Mouse (Mus musculus): Measurements from ENCODE around the gene Polr2f.

Polr2f gene

GRCm38 (mm10) chr15:79162301-79162700 lies 21.5 kb downstream of the Polr2f start:
- DNase-seq, result no peak

GRCm38 (mm10) chr15:79162822-79163221 lies 22.0 kb downstream of the Polr2f start:
- peak in 1 of 2 experiments; percentile 32 for DNase-seq

- no peak for DNase-seq
Measured at GRCm38 (mm10) chr15:79164251-79164650, 23.4 kb downstream of the Polr2f start.

GRCm38 (mm10) chr15:79165140-79165539 lies 24.3 kb downstream of the Polr2f start, which contains the start of gene Sox10:
Gene Sox10, minus strand, starts transcription at chr15:79165240.
- DNase-seq, result no peak

GRCm38 (mm10) chr15:79166712-79167111 lies 25.9 kb downstream of the Polr2f start:
- DNase-seq, result peak; percentile 56 to 61

- DNase-seq, result no peak
Measured at GRCm38 (mm10) chr15:79176905-79177304, 36.1 kb downstream of the Polr2f start.

GRCm38 (mm10) chr15:79185213-79185612 lies 44.4 kb downstream of the Polr2f start:
- no peak for DNase-seq

GRCm38 (mm10) chr15:79187819-79188218 lies 47.0 kb downstream of the Polr2f start:
- DNase-seq, result no peak

GRCm38 (mm10) chr15:79191426-79191825 lies 50.6 kb downstream of the Polr2f start:
- no peak for DNase-seq

- peak in 1 of 2 experiments; percentile 37 for DNase-seq
Measured at GRCm38 (mm10) chr15:79192450-79192849, 51.6 kb downstream of the Polr2f start.

- DNase-seq, result peak; percentile 22 to 56
Measured at GRCm38 (mm10) chr15:79192885-79193845, 52.4 kb downstream of the Polr2f start.

GRCm38 (mm10) chr15:79194048-79194447 lies 53.2 kb downstream of the Polr2f start:
- DNase-seq, result no peak

- no peak for DNase-seq
Measured at GRCm38 (mm10) chr15:79194946-79195345, 54.1 kb downstream of the Polr2f start.

- DNase-seq, result no peak
Measured at GRCm38 (mm10) chr15:79195492-79195891, 54.7 kb downstream of the Polr2f start.

- no peak for DNase-seq
Measured at GRCm38 (mm10) chr15:79199390-79199976, 58.7 kb downstream of the Polr2f start.
